Mouse (Mus musculus): ENCODE measurements at regions not wholly inside any gene's neighbourhood (a gene's known extent, or its start where the extent isn't known, plus 50 kb on each side); places are given as distances from the start of the nearest gene placed in this dataset.

DNA sequence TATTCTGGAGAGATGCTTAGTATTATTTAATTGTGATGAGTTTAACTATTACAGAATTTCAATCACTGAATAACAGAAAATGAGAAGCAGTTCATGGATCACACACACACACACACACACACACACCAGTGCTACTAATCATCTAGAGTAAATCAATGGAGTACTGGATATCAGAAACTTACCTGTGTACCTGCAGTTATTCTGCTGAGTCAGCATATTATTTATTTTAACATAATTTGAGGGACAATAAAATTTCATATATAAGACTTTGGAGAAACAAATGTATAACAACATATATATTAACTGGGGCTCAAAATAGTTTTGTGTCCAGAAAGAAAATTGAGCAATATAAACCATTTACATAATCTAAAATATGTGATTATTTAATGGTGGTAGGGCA is 134.4 kb upstream of the Brinp3 start:
- H3K27me3 ChIP-seq (ENCODE audit: low read depth, poor library complexity, severe bottlenecking), result no peaks in the 10 kb centered on the region
- H3K4me1 ChIP-seq, result 0 out of 2 replicates have a peak, but pooled peaks cover 6% of the 10 kb centered on the region
- H3K36me3 ChIP-seq, result no peaks in the 10 kb centered on the region
- H3K27ac ChIP-seq, result no peak overlapping the region
- H3K9me3 ChIP-seq (replicated peaks), result no peaks in the 10 kb centered on the region
- H3K4me3 ChIP-seq, result no peak overlapping the region
- no peak for DNase-seq (ENCODE audit: low spot score)

DNA sequence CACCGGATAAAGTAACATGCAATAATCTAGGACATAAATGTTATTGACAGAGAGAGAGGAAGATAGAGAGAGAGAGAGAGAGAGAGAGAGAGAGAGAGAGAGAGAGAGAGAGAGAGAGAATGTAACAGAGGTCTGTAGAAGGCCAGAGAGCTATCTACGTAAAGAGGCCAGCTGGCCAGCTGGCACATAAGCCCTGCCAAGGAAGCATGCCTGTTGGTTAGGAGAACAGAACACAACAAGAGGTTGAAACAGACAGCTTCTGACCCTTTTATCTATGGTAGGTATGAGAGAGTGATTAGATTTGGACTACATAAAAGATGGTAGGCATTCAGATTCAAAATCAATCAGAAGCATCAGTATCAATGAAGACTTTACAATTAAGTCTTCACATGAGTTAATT is 130.8 kb upstream of the Brinp3 start:
- WGBS, result 90% methylated on average over 2 of the region's 2 CpGs

More for the DNA sequence above, 130.8 kb upstream of the Brinp3 start:
- no peak for DNase-seq (ENCODE audit: low spot score)
- Histone ChIP-seq H3K36me3 (no peaks in the 10 kb centered on the region), H3K9me3 (replicated peaks) (no peaks in the 10 kb centered on the region), H3K4me3 (no peak overlapping the region), H3K27ac (no peak overlapping the region), H3K27me3 (ENCODE audit: low read depth, poor library complexity, severe bottlenecking) (no peaks in the 10 kb centered on the region), H3K4me1 (0 out of 2 replicates have a peak, but pooled peaks cover 6% of the 10 kb centered on the region)

Measured in limb, embryonic 10.5 days (tissue).